Mouse (Mus musculus) stomach, embryonic 14.5 days (tissue): ENCODE measurements around the gene Asic2. TPM values are rescaled to one million over a fixed set of nuclear protein-coding genes. Genes with fewer than 3 reads are reported as not detected.

ENCODE experiments used
- ATAC-seq: fragments of 200-750 bp; cut with Nextera tagmentation; 2 replicates; pipeline ENCODE4 v1.8.0; 2017; ENCODE audit warnings: low read depth, moderate TSS enrichment; ENCODE audit not compliant: insufficient number of reproducible peaks, insufficient read depth, low FRiP score
- H3K27ac ChIP-seq: fragments of 300-500 bp; sonication (generic); 2 replicates; pipeline ENCODE4 v1.5.1; 2014; ENCODE audit warnings: mild to moderate bottlenecking, low read length, moderate library complexity, mixed read lengths
- H3K27me3 ChIP-seq: fragments of 300-500 bp; sonication (generic); 2 replicates; pipeline ENCODE4 v1.6.1; 2014; ENCODE audit warnings: low read length, control low read depth, mixed read lengths; ENCODE audit not compliant: control insufficient read depth, insufficient read depth
- H3K36me3 ChIP-seq: fragments of 300-500 bp; sonication (generic); 2 replicates; pipeline ENCODE4 v1.6.1; 2014; ENCODE audit warnings: mild to moderate bottlenecking, control low read depth, low read length, moderate library complexity, mixed read lengths; ENCODE audit not compliant: control insufficient read depth, insufficient read depth
- H3K4me1 ChIP-seq: fragments of 300-500 bp; sonication (generic); 2 replicates; pipeline ENCODE4 v1.6.1; 2014; ENCODE audit warnings: low read length, control low read depth, mixed read lengths; ENCODE audit not compliant: control insufficient read depth, insufficient read depth
- H3K4me2 ChIP-seq: fragments of 300-500 bp; sonication (generic); replicated peaks from 2 replicates; pipeline ENCODE4 v1.6.1; 2014; ENCODE audit warnings: low read depth, low read length, control low read depth
- H3K4me3 ChIP-seq: fragments of 300-500 bp; sonication (generic); 2 replicates; pipeline ENCODE4 v1.5.1; 2014; ENCODE audit warnings: low read depth, low read length, control low read depth
- H3K9ac ChIP-seq: fragments of 300-500 bp; sonication (generic); replicated peaks from 2 replicates; pipeline ENCODE4 v1.6.1; 2014; ENCODE audit warnings: low read depth, mild to moderate bottlenecking, control low read depth, low read length, moderate library complexity, mixed read lengths
- H3K9me3 ChIP-seq: fragments of 300-500 bp; sonication (generic); 2 replicates; pipeline ENCODE4 v1.6.1; 2016; ENCODE audit warnings: low read depth, low read length, control low read depth; ENCODE audit not compliant: control insufficient read depth
- WGBS: fragments of 180-500 bp; shearing (Covaris S2); extraction: QIAGEN DNeasy Blood & Tissue Kit; methylation state at CpG from one replicate; pipeline ENCODE4 v1.1.7; 2014; 5-methylcytosine and 5-hydroxymethylcytosine counted together
- polyA plus RNA-seq: library from polyadenylated mRNA; unstranded; fragments of >200 nt; fragmentation: Nextera tagmentation; extraction: Ambion mirVana; gene quantifications from 2 replicates; pipeline ENCODE4 v1.2.1, GENCODE M21; 2014

The Asic2 gene
- polyA plus RNA-seq, 1 experiment from 2014 or later, result 0.27 TPM

DNA sequence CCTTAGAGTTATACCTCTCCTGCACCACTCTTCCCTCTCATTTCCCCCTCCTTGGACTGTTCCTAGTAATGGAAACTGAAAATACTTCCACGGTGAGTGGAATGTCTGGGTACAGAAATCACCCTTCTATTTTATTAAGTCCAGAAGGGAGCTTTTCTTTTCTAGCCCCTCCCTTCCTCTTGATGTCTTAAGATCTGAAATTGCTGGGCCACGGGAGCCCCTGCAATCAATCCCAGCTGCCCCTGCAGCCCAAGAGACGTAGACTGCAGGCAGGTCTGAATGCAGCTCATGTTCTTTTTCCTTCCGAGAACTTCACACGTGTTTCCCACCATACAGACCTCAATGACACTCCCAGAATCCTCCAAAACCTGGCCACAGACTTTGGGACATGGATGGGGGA, 32.3 kb upstream of the Asic2 start:
- no peak overlapping the region for H3K27ac ChIP-seq
- WGBS, result 55% methylated on average over 5 of the region's 5 CpGs
- ATAC-seq, result no peak

GRCm38 (mm10) chr11:81999469-81999868, 31.2 kb upstream of the Asic2 start:
- Histone ChIP-seq H3K36me3 (no peaks in the 10 kb centered on the region), H3K4me2 (no peak overlapping the region), H3K9me3 (no peaks in the 10 kb centered on the region), H3K4me1 (no peaks in the 10 kb centered on the region), H3K9ac (no peak overlapping the region), H3K27me3 (no peaks in the 10 kb centered on the region), H3K4me3 (no peak overlapping the region), H3K27ac (no peak overlapping the region)
- no peak for ATAC-seq
- 71% methylated on average over 4 of the region's 4 CpGs for WGBS

More for the DNA sequence above, 32.3 kb upstream of the Asic2 start:
- Histone ChIP-seq H3K4me1 (no peaks in the 10 kb centered on the region), H3K4me3 (no peak overlapping the region), H3K9me3 (no peaks in the 10 kb centered on the region), H3K9ac (no peak overlapping the region), H3K36me3 (no peaks in the 10 kb centered on the region), H3K27me3 (no peaks in the 10 kb centered on the region), H3K4me2 (no peak overlapping the region)

GRCm38 (mm10) chr11:81998646-81999045, 30.4 kb upstream of the Asic2 start:
- H3K9me3 ChIP-seq, result no peaks in the 10 kb centered on the region
- no peaks in the 10 kb centered on the region for H3K36me3 ChIP-seq
- no peak overlapping the region for H3K27ac ChIP-seq
- H3K4me3 ChIP-seq, result no peak overlapping the region
- H3K9ac ChIP-seq, result no peak overlapping the region
- no peaks in the 10 kb centered on the region for H3K27me3 ChIP-seq
- 92% methylated on average over 3 of the region's 3 CpGs for WGBS
- no peak for ATAC-seq
- H3K4me1 ChIP-seq, result no peaks in the 10 kb centered on the region
- H3K4me2 ChIP-seq, result no peak overlapping the region

DNA sequence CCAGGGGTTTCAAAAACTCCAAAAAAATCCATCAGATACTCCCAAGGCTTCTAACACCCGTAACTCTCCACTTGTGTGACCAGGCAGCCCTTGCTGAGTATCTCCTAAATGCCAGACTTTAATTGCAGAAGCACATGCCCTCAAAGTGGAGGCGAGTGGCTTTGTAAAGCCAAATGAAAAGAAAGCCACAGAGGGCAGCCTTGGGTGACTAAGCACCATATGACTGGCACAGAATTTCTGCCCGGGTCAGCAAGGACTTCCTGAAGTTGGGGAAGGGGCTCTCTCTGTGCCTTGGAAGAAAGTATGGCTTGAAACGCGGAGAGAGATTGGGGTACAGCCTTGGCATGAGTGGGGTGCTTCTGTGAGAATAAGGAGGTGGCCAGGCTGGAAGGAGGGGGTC, 28.8 kb upstream of the Asic2 start:
- 85% methylated on average over 5 of the region's 5 CpGs for WGBS
- no peak for ATAC-seq
- H3K27ac ChIP-seq, result no peak overlapping the region
- no peaks in the 10 kb centered on the region for H3K36me3 ChIP-seq
- no peak overlapping the region for H3K4me3 ChIP-seq
- no peak overlapping the region for H3K9ac ChIP-seq
- no peaks in the 10 kb centered on the region for H3K9me3 ChIP-seq
- H3K4me2 ChIP-seq, result no peak overlapping the region
- H3K27me3 ChIP-seq, result no peaks in the 10 kb centered on the region
- H3K4me1 ChIP-seq, result no peaks in the 10 kb centered on the region

GRCm38 (mm10) chr11:81996172-81996841, 28.1 kb upstream of the Asic2 start:
- H3K27me3 ChIP-seq, result no peaks in the 10 kb centered on the region
- no peak overlapping the region for H3K9ac ChIP-seq
- H3K9me3 ChIP-seq, result no peaks in the 10 kb centered on the region
- no peak for ATAC-seq
- WGBS, result 71% methylated on average over 10 of the region's 10 CpGs
- H3K27ac ChIP-seq, result no peak overlapping the region
- no peak overlapping the region for H3K4me3 ChIP-seq
- no peak overlapping the region for H3K4me2 ChIP-seq
- no peaks in the 10 kb centered on the region for H3K4me1 ChIP-seq
- no peaks in the 10 kb centered on the region for H3K36me3 ChIP-seq

DNA sequence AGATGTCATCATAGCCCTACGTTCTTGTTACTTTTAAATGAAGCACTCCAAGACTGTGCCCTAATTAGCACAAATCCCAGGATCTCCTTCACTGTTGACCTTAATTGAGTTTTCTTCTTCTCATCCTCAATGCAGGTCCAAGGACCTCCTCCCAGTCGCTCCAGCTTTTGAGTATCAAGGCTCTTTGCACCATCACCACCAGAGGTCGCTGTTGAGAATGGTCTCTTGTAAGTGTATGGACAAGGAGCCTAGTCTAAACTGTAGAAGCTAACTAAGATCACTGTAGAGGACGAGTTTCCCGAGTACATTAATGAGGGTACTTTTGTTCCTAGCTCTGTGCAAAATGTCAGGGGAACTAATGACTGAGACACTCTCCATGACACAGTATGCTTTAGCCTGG, 14.9 kb upstream of the Asic2 start:
- no peak for ATAC-seq
- no peak overlapping the region for H3K4me3 ChIP-seq

DNA sequence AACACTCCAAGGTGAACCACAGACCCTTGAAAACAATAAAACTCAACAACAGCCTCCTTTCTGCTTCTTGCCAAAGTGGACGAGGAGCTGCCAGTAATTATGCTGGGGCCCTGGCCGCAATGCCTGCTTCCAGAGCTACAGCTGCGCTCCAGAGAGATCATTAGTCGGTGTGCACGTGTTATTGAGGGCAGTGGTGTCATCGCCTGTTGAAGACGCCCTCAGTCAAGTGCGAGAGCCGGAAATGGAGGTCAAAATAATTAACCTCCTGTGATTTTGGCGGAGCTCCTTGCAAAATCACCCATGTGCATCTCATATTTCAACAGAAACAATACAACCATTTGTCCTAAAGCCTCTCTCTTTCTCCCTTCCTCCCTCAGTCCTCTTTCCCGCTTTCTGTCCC, 13.9 kb upstream of the Asic2 start:
- Histone ChIP-seq H3K4me1 (no peaks in the 10 kb centered on the region), H3K27me3 (no peaks in the 10 kb centered on the region), H3K27ac (no peak overlapping the region), H3K9me3 (no peaks in the 10 kb centered on the region), H3K4me2 (no peak overlapping the region), H3K36me3 (no peaks in the 10 kb centered on the region), H3K9ac (no peak overlapping the region), H3K4me3 (no peak overlapping the region)
- 45% methylated on average over 11 of the region's 11 CpGs for WGBS
- ATAC-seq, result no peak

More for the DNA sequence above, 14.9 kb upstream of the Asic2 start:
- no peak overlapping the region for H3K9ac ChIP-seq
- H3K9me3 ChIP-seq, result no peaks in the 10 kb centered on the region
- H3K27ac ChIP-seq, result no peak overlapping the region
- no peaks in the 10 kb centered on the region for H3K36me3 ChIP-seq
- WGBS, result 48% methylated on average over 5 of the region's 5 CpGs
- H3K4me2 ChIP-seq, result no peak overlapping the region
- H3K4me1 ChIP-seq, result no peaks in the 10 kb centered on the region
- H3K27me3 ChIP-seq, result no peaks in the 10 kb centered on the region

- Histone ChIP-seq H3K4me2 (no peak overlapping the region), H3K4me3 (no peak overlapping the region), H3K9me3 (no peaks in the 10 kb centered on the region), H3K9ac (no peak overlapping the region), H3K27ac (no peak overlapping the region), H3K4me1 (no peaks in the 10 kb centered on the region), H3K36me3 (no peaks in the 10 kb centered on the region), H3K27me3 (0 out of 2 replicates have a peak, but pooled peaks cover 2% of the 10 kb centered on the region)
- WGBS, result 37% methylated on average over 5 of the region's 5 CpGs
- no peak for ATAC-seq
Measured at GRCm38 (mm10) chr11:81974577-81974976, 6.3 kb upstream of the Asic2 start.

GRCm38 (mm10) chr11:81973699-81974098, 5.4 kb upstream of the Asic2 start:
- no peak for ATAC-seq
- no peaks in the 10 kb centered on the region for H3K9me3 ChIP-seq
- 54% methylated on average over 5 of the region's 5 CpGs for WGBS
- H3K4me3 ChIP-seq, result no peak overlapping the region
- peaks cover 8% of the 10 kb centered on the region; the same call in 1 of the 2 replicates for H3K27me3 ChIP-seq
- no peak overlapping the region for H3K9ac ChIP-seq
- no peak overlapping the region for H3K27ac ChIP-seq
- H3K4me2 ChIP-seq, result no peak overlapping the region
- H3K36me3 ChIP-seq, result no peaks in the 10 kb centered on the region
- no peaks in the 10 kb centered on the region for H3K4me1 ChIP-seq
